Mouse (Mus musculus) embryo, embryonic 11 days (tissue): ENCODE data around the gene Fkbp6.
"Not testable (repeated sequence)": the region's sequence is repeated elsewhere in the genome, so short reads cannot be mapped to it uniquely, and the experiment has no call there.

Experiments
- DNase-seq: peaks from one replicate; pipeline ENCODE4 v3.0.0-alpha.2; 2015

Gene Fkbp6

GRCm38 (mm10) chr5:135349862-135350261, at the start of gene Fkbp6:
Fkbp6 (minus strand) TSS chr5:135350044.
- no peak for DNase-seq

DNA sequence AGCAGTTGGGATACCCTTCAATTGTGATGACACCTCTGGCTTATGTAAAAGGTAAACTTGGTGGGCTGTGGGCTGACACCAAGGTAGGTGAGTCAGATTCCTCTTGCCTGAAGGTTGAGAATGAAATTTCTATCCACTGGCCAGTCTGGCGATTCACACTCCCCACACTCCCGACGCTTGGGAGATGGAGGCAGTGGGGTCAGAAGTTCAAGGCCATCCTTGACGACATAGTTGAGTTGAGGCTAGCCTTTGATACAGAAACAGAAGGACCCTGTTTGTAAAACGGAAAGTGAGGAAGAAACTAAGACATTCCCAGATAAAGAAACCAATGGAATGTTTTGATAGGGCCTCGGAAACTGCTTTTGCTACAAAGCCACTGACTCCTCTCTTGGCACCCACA, 49.5 kb upstream of the Fkbp6 start:
- no peak for DNase-seq

GRCm38 (mm10) chr5:135395826-135396225, 46.0 kb upstream of the Fkbp6 start:
- peak; percentile 63 for DNase-seq

GRCm38 (mm10) chr5:135394004-135394823, 44.4 kb upstream of the Fkbp6 start, which contains the start of gene Pom121:
Pom121 (minus strand) TSS chr5:135394546.
- peak; percentile 97 for DNase-seq

DNA sequence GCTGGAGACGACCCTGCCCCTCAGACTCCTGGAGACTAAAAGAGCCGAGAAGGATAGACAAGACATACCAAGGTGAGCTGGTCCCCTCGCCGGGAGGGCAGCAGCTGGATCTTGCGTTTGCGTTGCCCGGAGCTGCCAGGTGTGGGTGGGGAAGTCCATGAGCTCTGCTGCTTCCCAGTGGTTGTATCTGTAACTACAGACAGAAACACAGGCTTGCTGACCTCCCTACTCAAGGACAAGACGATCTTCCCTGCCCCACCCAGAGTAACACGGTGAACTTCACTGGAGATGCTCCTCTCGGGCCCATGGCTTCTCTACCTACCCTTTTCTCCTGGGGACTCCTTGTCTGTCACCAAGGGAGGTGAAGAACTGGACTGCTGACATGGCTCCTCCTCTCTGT, 33.9 kb upstream of the Fkbp6 start:
- no peak for DNase-seq

DNA sequence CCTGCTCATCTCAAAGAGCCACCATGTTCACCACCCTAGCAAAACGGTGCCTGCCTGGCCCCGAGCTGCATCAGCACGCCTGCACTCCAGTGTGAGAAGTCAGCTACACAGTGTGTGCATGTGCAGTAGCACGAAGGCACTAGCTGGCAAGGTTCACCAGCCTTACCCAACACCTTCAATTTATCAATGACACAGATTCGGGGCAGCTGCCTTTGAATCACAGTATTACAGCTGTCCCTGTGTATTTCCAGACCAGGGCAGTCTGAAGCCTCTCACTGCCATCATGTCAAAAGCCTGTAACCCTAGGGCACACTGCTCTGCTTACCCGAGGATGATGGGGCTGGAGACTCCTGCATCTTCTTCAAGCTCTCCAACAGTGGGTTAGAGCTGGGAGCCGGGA, 32.9 kb upstream of the Fkbp6 start:
- no peak for DNase-seq

DNA sequence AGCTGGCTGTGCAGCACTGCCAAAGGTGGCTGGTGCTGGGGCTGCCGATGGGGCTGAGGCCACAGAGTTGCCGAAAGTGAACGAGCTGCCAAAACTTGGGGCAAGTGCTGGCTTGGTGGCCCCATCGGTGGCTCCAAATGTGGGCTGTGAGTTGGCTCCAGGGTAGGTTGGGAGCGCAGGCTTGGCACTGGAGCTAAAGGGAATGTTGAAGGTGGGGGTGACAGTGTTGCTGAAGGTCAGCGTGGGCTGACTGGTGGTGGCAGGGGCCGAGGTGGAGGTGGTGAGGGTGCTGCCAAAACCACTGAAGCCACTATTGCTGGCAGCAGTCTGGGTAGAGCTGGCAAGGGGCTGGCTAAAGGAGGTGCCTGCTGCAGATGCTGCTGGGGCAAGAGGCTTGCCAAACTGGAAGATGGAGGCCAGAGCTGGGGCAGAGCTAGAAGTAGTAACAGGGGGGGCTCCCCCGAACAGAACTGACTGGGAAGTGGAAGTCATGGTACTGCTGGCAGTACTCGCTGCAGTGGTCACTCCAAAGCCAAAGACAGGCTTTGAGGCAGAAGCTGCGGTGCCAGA, 31.6 kb upstream of the Fkbp6 start:
- no peak for DNase-seq

- DNase-seq, result no peak
Measured at GRCm38 (mm10) chr5:135380681-135381080, 30.8 kb upstream of the Fkbp6 start.

DNA sequence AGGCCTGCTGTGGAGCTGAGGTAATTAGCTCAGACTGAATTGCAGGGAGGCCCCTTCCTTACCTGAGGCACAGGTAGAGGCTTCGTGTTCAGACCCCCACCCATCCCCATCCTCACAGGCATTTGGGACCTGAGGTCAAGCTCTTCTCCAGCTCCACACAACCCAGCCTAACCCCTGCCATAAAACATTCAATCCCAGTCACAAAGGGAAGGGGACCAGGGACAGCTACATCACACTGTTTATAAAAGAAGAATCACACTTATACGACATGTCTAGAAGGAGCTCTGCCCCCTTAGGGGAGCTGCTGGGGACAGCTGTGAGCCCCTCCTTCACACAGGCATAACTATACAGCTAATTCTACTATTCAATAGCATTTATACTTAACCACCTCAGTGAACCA, 26.5 kb upstream of the Fkbp6 start:
- DNase-seq, result no peak

DNA sequence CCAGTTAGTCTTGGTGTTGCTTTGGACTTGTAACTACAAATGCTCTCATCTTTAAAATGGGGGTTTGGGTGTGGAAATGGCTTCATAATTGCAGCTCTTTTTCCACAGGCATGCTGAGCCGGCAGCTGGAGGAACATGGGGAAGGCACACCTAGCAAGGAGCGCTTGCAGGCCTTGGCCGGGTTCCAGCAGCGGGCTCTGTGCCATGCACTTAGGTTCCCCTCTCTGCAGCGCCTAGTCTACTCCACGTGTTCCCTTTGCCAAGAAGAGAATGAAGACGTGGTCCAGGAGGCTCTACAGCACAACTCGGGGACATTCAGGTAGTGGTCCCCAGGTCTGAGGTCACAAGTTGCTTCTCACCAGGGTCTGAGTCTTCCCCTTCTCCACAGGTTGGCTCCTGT, 25.3 kb upstream of the Fkbp6 start:
- DNase-seq, result no peak

DNA sequence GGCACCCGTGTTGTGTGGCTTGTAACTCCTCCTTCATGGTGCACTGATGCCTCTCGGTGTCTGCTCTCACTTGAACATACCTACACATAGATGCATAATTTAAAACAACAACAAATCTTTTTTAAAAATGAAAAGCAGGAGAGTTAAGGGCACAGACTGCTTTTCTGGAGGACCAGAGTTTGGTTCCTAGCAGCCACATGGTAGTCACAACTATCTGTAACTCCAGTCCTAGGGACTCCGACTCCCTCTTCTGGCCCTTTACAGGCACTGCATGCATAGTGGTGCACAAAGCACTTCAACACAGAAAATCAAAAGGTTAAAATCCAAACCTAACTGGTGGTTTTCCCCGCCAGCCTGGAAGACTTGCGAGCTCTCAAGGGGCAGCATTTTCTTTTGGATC, 23.8 kb upstream of the Fkbp6 start:
- DNase-seq, result no peak

- no peak for DNase-seq
Measured at GRCm38 (mm10) chr5:135371195-135371594, 21.4 kb upstream of the Fkbp6 start.

DNA sequence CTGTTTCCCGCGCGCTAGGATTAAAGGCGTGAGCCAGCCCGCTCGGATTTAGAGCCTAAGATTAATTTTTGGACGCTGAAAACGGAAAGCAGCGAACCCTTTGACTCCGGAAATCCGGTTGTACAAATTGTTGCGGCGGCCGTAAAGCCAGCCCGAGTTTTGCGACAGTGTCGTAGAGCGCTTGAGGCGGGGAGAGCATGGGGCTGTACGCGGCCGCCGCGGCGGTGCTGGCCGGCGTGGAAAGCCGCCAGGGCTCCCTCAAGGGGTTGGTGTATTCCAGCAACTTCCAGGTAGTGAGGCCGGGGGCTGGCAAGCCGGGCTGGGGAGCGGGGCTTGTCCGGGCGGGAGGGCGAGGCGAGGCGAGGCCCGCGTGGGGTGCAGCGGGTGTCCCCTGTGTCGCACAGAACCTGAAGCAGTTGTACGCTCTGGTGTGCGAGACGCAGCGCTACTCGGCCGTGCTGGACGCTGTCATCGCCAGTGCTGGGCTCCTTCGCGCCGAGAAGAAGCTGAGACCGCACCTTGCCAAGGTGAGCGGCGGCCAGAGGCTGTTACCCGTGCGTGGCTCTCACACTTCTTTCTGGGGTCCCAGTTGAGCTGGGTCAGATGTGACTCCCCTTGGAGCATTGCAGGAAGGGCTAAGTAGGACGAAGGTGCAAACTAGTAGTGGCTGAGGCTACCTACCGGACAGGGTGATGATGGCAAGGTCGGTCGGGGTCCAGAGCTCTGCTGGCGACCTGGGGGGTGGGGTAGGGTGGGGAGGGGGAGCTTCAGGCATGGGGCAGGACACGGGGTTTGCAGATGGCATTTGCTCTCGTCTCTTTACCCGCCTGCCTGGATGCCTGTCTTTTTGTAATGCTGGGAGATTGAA, 20.2 kb upstream of the Fkbp6 start, which contains the start of gene Nsun5:
Gene Nsun5, plus strand, starts transcription at position 167 of the 868 bp plus-strand sequence.
- DNase-seq, result peak; percentile 99

DNA sequence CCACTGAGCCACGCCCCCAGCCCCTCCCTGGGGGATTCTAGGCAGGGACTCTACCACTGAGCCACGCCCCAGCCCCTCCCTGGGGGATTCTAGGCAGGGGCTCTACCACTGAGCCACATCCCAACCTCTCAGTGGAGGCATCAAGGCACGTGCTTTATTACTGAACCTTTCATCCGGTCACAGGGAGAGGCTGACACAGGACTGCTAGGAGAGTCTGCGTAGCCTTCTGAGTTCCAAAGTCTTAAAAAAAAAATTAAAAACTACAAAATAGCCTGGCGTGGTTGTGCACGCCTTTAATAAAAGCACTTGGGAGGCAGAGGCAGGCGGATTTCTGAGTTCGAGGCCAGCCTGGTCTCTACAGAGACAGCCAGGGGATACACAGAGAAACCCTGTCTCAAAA, 19.4 kb upstream of the Fkbp6 start:
- not testable (repeated sequence) for DNase-seq

GRCm38 (mm10) chr5:135368312-135368711, 18.5 kb upstream of the Fkbp6 start:
- no peak for DNase-seq

- peak; percentile 7 for DNase-seq
Measured at GRCm38 (mm10) chr5:135367841-135368240, 18.0 kb upstream of the Fkbp6 start.

DNA sequence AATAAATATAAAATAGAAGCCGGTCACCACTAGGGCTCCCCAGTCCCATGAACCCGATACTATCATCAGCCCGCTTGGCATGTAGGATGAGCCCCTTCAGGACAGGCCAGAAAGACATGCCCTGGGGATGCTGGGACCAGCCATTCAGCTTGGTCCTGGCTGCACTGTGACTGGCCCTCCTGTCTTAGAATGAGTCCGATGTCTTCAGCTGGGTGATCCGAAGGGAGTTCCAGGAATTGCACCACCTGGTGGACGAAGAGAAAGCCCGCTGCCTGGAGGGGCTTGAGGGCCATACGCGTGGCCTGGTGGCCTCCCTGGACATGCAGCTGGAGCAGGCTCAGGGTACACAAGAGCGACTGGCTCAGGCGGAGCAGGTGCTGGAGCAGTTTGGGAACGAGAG, 13.7 kb upstream of the Fkbp6 start:
- DNase-seq, result peak; percentile 79

DNA sequence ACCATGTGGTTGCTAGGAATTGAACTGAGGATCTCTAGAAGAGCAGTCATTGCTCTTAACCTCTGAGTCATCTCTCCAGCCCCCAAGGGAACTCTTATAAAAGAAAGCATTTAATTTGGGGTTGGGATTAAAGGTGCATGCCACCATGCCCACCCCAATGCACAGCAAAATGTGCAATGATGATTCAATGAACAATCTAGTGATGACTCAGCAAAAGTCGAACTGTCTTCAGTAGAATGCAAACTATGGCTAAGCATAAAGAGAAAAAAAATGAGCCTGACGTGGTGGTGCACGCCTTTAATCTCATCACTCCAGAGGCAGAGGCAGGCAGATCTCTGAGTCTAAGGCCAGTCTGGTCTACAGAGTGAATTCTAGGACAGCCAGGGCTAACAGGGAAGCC, 12.7 kb upstream of the Fkbp6 start:
- no peak for DNase-seq

GRCm38 (mm10) chr5:135359772-135360171, 9.9 kb upstream of the Fkbp6 start:
- no peak for DNase-seq

GRCm38 (mm10) chr5:135357556-135357955, 7.7 kb upstream of the Fkbp6 start:
- no peak for DNase-seq

DNA sequence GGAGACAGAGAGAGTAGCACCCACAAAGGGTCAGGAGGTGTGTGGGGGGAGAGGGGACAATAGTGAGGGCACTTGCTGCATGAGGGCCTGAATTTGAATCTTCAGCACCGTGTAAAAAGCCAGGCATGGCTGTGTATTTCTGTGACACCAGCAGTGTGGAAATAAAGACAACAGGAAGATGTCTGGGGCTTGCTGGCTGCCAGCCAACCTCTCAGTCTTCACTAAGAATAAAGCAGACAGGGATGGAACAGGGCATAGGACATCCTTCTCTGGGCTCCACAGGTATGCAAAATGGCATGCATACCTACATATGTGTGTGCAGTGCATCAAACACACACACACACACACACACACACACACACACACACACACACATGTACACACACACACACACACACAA, 6.2 kb upstream of the Fkbp6 start:
- DNase-seq, result no peak

- peak; percentile 50 for DNase-seq
Measured at GRCm38 (mm10) chr5:135353564-135353963, 3.7 kb upstream of the Fkbp6 start.

DNA sequence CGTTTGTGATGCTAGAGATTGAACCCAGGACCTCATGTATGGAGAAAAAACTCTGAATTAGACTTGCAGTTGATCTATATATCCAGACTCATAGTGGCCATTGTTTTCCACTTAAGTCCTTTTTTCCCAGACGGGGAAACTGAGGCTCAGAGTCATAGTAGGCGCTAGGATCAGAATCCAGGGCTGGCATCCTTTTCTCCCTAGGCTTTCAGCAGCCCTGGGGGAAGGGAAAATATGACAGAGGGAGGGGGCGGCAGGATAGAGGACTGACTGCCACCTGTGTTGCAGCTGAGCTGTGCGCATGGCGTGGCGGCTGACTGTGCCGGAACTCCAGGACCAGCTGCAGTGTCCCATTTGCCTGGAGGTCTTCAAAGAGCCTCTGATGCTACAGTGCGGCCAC, 3.2 kb upstream of the Fkbp6 start, which contains the start of gene Trim50:
Gene Trim50, plus strand, starts transcription at position 301 of the 400 bp plus-strand sequence.
- no peak for DNase-seq
